Mouse (Mus musculus) CD8-positive naive resting alpha-beta T cell, adult 2 months (primary cell): ENCODE measurements around the gene Phldb2.

Experiments used
- DNase-seq, 2 experiments: peaks; one replicate each; pipeline ENCODE4 v3.0.0; 2022; ENCODE audit warnings: low read depth in 2 of 2, low spot score in 2 of 2

Gene Phldb2

GRCm38 (mm10) chr16:45742615-45743476, 210.6 kb downstream of the Phldb2 start, which contains the start of gene Abhd10:
Gene Abhd10 (minus strand): TSS chr16:45742955.
- DNase-seq, result peak; percentile 92 to 96

- DNase-seq, result no peak
Measured at GRCm38 (mm10) chr16:45737880-45738279, 215.5 kb downstream of the Phldb2 start.

DNA sequence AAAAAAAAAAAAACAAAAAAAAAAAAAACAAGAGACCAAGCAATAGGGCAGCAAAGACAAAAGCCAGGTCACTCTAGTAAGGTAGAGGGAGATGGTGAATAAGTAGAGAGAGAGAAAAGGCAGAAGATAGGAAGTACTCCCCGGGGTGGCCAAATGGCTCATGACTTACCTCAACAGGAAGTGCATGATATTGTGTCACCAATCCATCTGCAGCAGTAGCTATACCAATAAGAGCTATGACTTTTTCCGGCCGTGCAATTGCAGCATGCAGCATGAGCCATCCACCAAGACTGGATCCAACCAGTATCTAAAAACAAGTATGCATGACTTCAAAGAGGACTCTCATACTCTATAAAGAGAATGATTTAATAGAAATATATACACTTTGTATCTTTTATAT, 216.7 kb downstream of the Phldb2 start:
- no peak for DNase-seq

GRCm38 (mm10) chr16:45729163-45729562, 224.2 kb downstream of the Phldb2 start:
- no peak for DNase-seq

DNA sequence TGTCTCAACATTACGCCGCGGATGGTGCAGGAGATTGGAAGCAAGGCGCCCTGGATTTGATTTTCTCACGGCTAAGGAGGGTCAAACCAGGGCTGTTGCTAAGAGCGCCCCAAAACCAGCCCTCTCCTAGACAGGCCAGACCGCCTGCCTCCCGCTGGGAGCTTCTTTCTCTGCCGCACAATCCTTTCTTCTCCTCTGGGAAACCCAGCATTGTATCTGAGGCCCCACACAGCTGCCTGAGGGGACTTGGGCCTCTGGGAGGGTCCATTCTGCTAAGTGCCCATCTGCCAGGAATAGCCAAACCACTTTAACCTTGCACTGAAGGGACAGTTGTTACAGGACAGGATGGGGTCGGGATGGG, 228.7 kb downstream of the Phldb2 start:
- no peak for DNase-seq

GRCm38 (mm10) chr16:45724061-45724741, 229.2 kb downstream of the Phldb2 start, which contains the start of gene Tagln3:
Gene Tagln3 (minus strand): TSS chr16:45724608.
- DNase-seq, result no peak

GRCm38 (mm10) chr16:45723172-45723901, 230.1 kb downstream of the Phldb2 start:
- no peak for DNase-seq

DNA sequence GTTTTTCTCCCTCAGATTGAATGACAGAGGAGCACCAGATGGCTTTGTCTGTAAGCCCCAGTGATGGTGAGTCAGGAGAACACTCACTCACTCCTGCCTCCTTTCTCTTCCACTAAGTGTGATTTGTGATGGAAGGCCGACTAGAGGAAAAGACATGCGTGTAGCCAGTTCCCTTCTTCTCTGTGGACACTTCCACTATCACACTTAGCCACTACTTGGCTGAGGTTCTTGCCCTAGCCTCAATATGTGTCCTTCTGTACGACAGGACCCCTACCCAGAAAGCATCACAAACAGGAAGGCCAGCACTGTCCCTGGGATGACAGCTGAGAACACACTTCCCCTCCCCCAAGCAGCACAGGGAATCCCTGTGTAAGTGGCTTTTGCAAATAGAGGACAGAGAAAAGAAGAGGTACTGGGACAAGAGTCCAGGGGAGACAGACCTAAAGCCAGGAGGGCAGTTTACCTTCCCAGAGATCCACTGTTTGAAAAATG, 230.9 kb downstream of the Phldb2 start:
- no peak for DNase-seq

DNA sequence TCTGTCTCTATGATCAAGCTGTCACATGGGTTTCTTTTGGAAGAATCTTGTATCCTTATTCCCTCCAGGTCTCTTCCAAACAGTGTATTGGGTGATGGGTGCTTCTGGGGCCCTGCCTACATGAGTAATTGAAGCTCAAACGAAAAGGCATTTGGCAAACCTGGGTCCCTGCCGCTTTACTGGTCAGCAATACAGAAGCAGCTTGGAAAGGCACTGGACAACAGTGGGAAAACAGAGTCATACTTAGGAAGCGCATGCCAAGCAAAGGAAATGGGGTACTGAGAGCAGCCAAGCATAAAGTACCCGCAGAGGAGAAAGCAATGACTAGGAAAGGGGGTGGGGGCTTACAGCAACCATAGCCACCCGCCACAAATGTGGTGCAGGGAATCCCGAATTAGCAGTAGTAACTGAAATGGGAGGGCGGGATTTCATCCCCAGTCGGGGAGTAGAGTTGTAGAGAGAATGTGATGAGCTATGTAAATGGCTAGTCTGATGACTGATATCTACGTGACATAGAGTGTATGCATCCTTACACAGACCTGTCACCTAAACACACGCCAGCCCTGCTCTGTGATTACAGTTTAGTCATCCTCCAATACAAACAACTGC, 233.3 kb downstream of the Phldb2 start:
- no peak for DNase-seq

DNA sequence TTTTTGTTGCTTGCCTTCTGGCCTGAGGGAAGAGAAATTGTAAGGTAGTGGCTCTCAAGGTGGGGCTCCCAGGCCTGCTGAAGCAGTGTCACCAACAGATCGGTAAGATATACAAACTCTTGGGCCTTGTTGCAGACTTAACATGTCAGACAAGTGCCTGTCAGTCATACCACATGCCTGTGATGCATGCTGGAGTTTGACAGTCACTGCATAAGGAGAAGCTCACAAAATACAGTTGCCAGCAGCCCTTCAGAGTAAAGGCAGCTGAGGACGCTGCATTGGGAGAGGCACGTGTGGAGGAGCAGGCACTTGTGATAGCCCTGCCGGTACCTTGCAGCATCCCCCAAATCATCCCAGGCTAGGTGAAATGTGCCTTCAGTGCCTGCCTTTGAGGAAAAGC, 235.1 kb downstream of the Phldb2 start:
- no peak for DNase-seq

GRCm38 (mm10) chr16:45714489-45715150, 238.8 kb downstream of the Phldb2 start:
- DNase-seq, result no peak

- no peak for DNase-seq
Measured at GRCm38 (mm10) chr16:45713878-45714277, 239.5 kb downstream of the Phldb2 start.

DNA sequence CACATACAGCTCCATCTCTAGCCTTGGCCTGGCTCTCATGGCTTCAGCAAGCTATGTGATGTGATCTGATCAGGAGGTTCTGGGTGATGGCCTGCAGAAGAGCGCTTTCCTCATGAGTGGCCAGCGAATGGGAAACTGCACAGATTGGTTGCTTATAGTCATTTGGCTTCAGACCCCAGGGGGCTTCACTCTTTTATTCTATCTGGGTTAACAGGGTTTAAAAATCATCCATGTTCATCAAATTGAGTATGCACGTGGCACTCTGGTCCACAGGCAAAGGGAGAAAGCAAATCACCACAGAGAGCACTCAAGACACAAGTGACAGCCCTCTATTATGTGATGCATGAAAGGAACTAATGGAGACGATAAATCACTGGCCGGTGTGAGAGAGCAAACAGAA, 240.1 kb downstream of the Phldb2 start:
- no peak for DNase-seq

DNA sequence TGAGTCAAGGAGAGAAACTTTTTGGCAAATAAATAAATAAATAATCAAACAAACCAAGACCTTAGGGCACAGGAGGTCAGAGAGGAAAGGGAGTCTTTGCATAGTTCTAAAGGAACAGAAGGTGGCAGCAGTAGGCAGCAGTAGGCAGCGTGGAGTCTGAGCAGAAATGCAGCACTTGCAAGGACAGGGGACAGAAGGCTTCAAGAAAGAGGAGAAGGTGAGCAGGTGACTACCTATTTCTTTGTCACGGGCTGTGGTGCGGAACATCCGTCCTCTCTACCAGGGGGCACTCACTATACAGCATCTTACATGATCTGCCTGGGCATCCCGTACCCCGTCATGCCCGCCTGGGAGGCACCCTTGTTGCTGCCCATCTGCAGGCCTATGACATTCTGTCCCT, 242.1 kb downstream of the Phldb2 start:
- DNase-seq, result no peak

DNA sequence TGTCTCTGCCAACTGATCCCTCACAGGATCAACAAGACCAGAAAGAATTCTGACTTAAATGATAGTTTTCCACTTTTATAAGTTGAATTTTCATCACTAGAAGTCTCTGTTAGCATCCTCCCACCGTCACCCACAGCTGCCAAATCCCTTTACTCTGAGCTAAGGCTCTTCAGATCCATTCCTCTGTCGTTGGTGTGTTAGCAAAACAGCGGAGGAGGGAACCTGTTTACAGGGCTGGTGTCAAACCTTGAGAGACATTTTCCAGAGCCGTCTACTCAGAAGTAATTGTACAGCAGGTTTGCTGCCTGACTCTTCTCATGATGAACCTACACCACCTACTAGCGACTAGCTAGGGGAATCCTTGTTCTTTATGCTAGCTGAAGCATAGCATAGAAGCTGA, 254.1 kb downstream of the Phldb2 start:
- DNase-seq, result no peak

DNA sequence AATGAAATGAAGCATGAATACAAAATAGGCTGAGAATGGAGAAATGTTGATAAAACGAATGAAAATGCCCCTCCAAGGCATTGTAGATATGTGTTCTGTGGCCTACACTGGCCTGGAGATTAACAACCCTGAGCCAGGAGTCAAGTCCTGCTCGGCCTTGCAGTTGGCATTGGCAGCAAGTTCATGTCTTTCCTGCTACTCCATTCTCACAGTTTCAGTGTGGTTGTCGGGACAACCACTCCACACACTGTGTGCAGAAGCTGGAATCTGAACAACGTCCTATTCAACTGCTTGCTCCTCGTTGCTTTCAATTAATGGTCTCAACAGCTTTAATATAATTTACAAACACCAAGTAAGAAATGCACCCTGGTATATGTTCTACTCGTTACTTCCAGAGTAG, 255.4 kb downstream of the Phldb2 start:
- DNase-seq, result no peak
